ENCODE assay signal across 26 mouse cellular contexts in genomic region chr1:71921456-71921855, GRCm38 (mm10).
"Had no signal": no experiment of that assay in that cellular context is flagged by ENCODE, and none has a peak within 500 bp of the region (broad histone marks: within the 10 kb centered on the region; RNA-seq: fewer than 3 reads in every experiment).

No protein-coding gene starts in this region.

- H3K4me2 ChIP-seq: heart, embryonic 11.5 days; heart, embryonic 13.5 days; heart, embryonic 15.5 days; hindbrain, embryonic 13.5 days; hindbrain, embryonic 15.5 days; kidney, embryonic 15.5 days; limb, embryonic 12.5 days; liver, embryonic 12.5 days had no signal

- DNase-seq: gastrocnemius, postnatal 10 days; gastrocnemius, postnatal 36 days; heart, adult 11 months; heart, adult 2 months; heart, postnatal 14 days; heart, postnatal 36 days; kidney, adult 11 months; kidney, adult 2 months; kidney, adult 9 months; kidney, postnatal 14 days; kidney, postnatal 36 days; left cerebral cortex, postnatal 4 days had no signal

- H3K9me3 ChIP-seq: heart, embryonic 13.5 days; heart, embryonic 15.5 days; hindbrain, embryonic 15.5 days; kidney, embryonic 15.5 days; limb, embryonic 12.5 days; liver, embryonic 12.5 days had no signal

- H3K27ac ChIP-seq: heart, adult 2 months; heart, embryonic 13.5 days; heart, embryonic 15.5 days; hindbrain, embryonic 13.5 days; hindbrain, embryonic 15.5 days; hindbrain, postnatal 0 days; kidney, embryonic 15.5 days; kidney, postnatal 0 days; layer of hippocampus, adult 2 months; left cerebral cortex, adult 2 months; limb, embryonic 12.5 days; liver, embryonic 12.5 days; liver, embryonic 14.5 days had no signal

- H3K9ac ChIP-seq: heart, embryonic 13.5 days; heart, embryonic 15.5 days; hindbrain, embryonic 13.5 days; hindbrain, embryonic 15.5 days; kidney, embryonic 15.5 days; limb, embryonic 12.5 days; liver, embryonic 12.5 days; liver, embryonic 14.5 days had no signal

- H3K36me3 ChIP-seq: heart, embryonic 13.5 days; heart, embryonic 15.5 days; hindbrain, embryonic 13.5 days; hindbrain, embryonic 15.5 days; kidney, embryonic 15.5 days; limb, embryonic 12.5 days; liver, embryonic 12.5 days had no signal

- H3K4me3 ChIP-seq: heart, adult 2 months; heart, embryonic 13.5 days; heart, embryonic 15.5 days; hindbrain, embryonic 13.5 days; hindbrain, embryonic 15.5 days; kidney, embryonic 15.5 days; layer of hippocampus, adult 2 months; left cerebral cortex, adult 2 months; limb, embryonic 12.5 days; liver, embryonic 12.5 days had no signal

- H3K27me3 ChIP-seq: heart, embryonic 13.5 days; heart, embryonic 15.5 days; hindbrain, embryonic 13.5 days; hindbrain, embryonic 15.5 days; kidney, embryonic 15.5 days; limb, embryonic 12.5 days; liver, embryonic 12.5 days had no signal

- ATAC-seq: hindbrain, postnatal 0 days; intestine, embryonic 16.5 days; liver, embryonic 12.5 days had no signal

- H3K4me1 ChIP-seq: heart, embryonic 15.5 days; hindbrain, embryonic 13.5 days; hindbrain, embryonic 15.5 days; kidney, embryonic 15.5 days; limb, embryonic 12.5 days; liver, embryonic 12.5 days had no signal
